Mouse (Mus musculus) liver, adult 2 months (tissue): ENCODE measurements around the gene Fhit. TPM values are rescaled to one million over a fixed set of nuclear protein-coding genes. Genes with fewer than 3 reads are reported as not detected.

Experiments used
- DNase-seq: peaks from one replicate; pipeline ENCODE4 v3.0.0-alpha.2; 2011; ENCODE audit warnings: low read depth, low spot score; ENCODE audit errors: extremely low read depth
- H3K27ac ChIP-seq: fragments of 200-500 bp; replicated peaks from 2 replicates; pipeline ENCODE4 v1.5.1; 2012; ENCODE audit warnings: low read depth, mild to moderate bottlenecking, control low read depth, inconsistent platforms, low read length; ENCODE audit not compliant: insufficient read depth
- H3K27me3 ChIP-seq: fragments of 200-500 bp; 2 replicates; pipeline ENCODE4 v1.6.1; 2012; ENCODE audit warnings: mild to moderate bottlenecking, moderate library complexity, low read length, inconsistent platforms; ENCODE audit not compliant: control insufficient read depth, insufficient read depth
- H3K36me3 ChIP-seq: fragments of 200-500 bp; 2 replicates; pipeline ENCODE4 v1.6.1; 2012; ENCODE audit warnings: low read length, inconsistent platforms; ENCODE audit not compliant: control insufficient read depth, insufficient read depth
- H3K4me1 ChIP-seq: fragments of 200-500 bp; 2 replicates; pipeline ENCODE4 v1.6.1; 2011; ENCODE audit warnings: low read length; ENCODE audit not compliant: control insufficient read depth, insufficient read depth
- H3K4me3 ChIP-seq: fragments of 200-500 bp; 2 replicates; pipeline ENCODE4 v1.5.1; 2011; ENCODE audit warnings: low read depth, mild to moderate bottlenecking, control low read depth, low read length, moderate library complexity; ENCODE audit not compliant: insufficient read depth
- H3K79me2 ChIP-seq: fragments of 200-500 bp; 2 replicates; pipeline ENCODE4 v1.6.1; 2012; ENCODE audit warnings: inconsistent platforms, mild to moderate bottlenecking, low read length, moderate library complexity; ENCODE audit not compliant: control insufficient read depth, insufficient read depth
- H3K9ac ChIP-seq: fragments of 200-500 bp; 2 replicates; pipeline ENCODE4 v1.6.1; 2012; ENCODE audit warnings: low read depth, mild to moderate bottlenecking, control low read depth, inconsistent platforms, low read length
- CTCF ChIP-seq: fragments of 200-500 bp; IDR thresholded peaks from 2 replicates; pipeline ENCODE4 v1.5.1; 2011; ENCODE audit warnings: low read depth, low read length, control low read depth
- POLR2A ChIP-seq: fragments of 200-500 bp; IDR thresholded peaks from 2 replicates; pipeline ENCODE4 v1.6.1; 2011; ENCODE audit warnings: low read length, control low read depth; ENCODE audit not compliant: insufficient read depth; ENCODE audit errors: extremely low read depth
- WGBS: fragments of 180-500 bp; shearing (Covaris S2); methylation state at CpG from one replicate; pipeline ENCODE4 v1.1.7; 2018; 5-methylcytosine and 5-hydroxymethylcytosine counted together
- polyA plus RNA-seq: library from polyadenylated mRNA; depleted of rRNA; stranded (reverse); fragments of >200 nt; gene quantifications from 2 replicates; pipeline ENCODE4 v1.2.3, GENCODE M21; 2012
- total RNA-seq: library from RNA; depleted of rRNA; stranded (reverse); fragments of >200 nt; gene quantifications from 2 replicates; pipeline ENCODE4 v1.2.3, GENCODE M21; 2014

Gene Fhit
- total and polyA plus RNA-seq, 2 experiments, result 7.6 to 7.8 TPM

DNA sequence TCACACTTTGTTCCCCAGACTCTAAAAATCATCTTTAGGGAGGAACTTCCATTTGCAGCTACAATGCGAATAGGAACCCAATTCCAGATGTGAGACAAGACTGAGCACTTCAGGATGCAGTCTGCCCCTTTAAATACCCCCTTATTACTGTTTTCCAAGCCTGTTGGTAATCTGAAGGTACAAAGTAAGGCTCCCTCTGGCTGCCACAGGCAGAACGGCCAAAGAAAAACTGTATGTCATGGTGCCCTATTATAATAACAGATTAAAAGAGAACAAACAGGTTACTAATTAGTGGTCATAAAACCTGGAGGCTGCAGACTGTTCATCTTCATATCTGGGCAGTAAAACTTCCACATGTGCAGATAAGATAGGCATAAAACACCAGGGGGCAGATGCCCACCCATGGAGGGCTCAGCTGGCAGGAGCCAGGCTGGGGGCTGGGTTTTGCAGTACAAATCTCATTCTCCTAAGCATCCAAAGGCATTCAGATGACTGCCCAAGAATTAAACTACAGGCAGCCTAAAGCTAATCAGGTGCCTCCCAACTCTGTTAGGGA, 1439.8 kb downstream of the Fhit start:
- Histone ChIP-seq H3K9ac (no peak overlapping the region), H3K27ac (no peak overlapping the region), H3K4me3 (no peak overlapping the region), H3K27me3 (no peaks in the 10 kb centered on the region), H3K4me1 (no peaks in the 10 kb centered on the region), H3K79me2 (no peaks in the 10 kb centered on the region), H3K36me3 (no peaks in the 10 kb centered on the region)
- TF ChIP-seq CTCF, result no peak
- no peak for TF ChIP-seq POLR2A
- no peak for DNase-seq
- 76% methylated on average over 2 of the region's 2 CpGs for WGBS

DNA sequence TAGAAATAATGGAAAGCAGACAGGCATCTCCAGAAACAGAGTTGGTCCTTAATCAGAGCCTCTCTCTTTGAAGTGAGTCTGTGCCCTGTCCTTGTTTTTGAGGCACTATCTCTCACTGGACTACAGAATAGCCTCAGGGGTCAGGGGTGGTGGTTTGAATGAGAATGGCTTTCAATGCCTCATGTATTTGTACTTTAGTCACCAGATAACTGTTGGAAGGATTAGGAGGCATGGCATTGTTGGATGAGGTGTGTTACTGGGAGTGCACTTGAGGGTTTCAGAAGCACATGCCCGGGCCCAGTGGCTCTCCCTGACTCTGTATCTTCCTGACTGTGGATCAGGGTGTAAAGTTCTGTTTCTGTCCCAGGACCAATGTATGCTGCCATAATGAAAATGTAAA, 1463.2 kb downstream of the Fhit start:
- TF ChIP-seq CTCF (no peak), POLR2A (no peak)
- Histone ChIP-seq H3K4me1 (no peaks in the 10 kb centered on the region), H3K79me2 (no peaks in the 10 kb centered on the region), H3K27ac (no peak overlapping the region), H3K27me3 (no peaks in the 10 kb centered on the region), H3K4me3 (no peak overlapping the region), H3K36me3 (no peaks in the 10 kb centered on the region), H3K9ac (no peak overlapping the region)
- 88% methylated on average over 1 of the region's 1 CpGs for WGBS
- no peak for DNase-seq

- Histone ChIP-seq H3K27ac (no peak overlapping the region), H3K4me1 (no peaks in the 10 kb centered on the region), H3K36me3 (no peaks in the 10 kb centered on the region), H3K4me3 (no peak overlapping the region), H3K9ac (no peak overlapping the region), H3K27me3 (no peaks in the 10 kb centered on the region), H3K79me2 (no peaks in the 10 kb centered on the region)
- WGBS, result 76% methylated on average over 3 of the region's 3 CpGs
- no peak for TF ChIP-seq CTCF
- no peak for TF ChIP-seq POLR2A
- DNase-seq, result no peak
Observed at GRCm38 (mm10) chr14:9697101-9697500, 1464.7 kb downstream of the Fhit start.

DNA sequence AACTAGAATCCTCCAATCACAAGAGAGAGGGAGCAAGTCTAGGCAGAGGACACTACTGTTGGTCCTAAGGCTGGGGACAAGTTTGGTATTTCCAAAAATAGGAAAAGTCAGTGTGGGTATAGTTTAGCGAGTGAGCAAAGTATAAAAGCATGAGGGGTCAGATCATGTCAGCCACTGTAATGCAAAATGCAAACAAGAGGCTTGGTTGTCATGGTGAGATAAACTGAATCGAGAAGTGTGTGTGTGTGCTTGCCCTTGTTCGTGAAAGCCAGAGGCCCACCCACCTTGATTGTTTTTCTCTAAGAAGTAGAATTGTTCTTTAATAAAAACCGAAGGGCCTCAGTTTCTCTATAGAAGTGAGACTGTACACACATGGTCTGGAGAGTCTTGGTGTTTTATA, 1465.8 kb downstream of the Fhit start:
- no peak for DNase-seq
- no peak overlapping the region for H3K27ac ChIP-seq
- H3K4me1 ChIP-seq, result no peaks in the 10 kb centered on the region
- no peaks in the 10 kb centered on the region for H3K79me2 ChIP-seq
- no peaks in the 10 kb centered on the region for H3K36me3 ChIP-seq
- 74% methylated on average over 4 of the region's 4 CpGs for WGBS
- H3K27me3 ChIP-seq, result no peaks in the 10 kb centered on the region
- H3K4me3 ChIP-seq, result no peak overlapping the region
- TF ChIP-seq CTCF, result no peak
- no peak for TF ChIP-seq POLR2A
- no peak overlapping the region for H3K9ac ChIP-seq

DNA sequence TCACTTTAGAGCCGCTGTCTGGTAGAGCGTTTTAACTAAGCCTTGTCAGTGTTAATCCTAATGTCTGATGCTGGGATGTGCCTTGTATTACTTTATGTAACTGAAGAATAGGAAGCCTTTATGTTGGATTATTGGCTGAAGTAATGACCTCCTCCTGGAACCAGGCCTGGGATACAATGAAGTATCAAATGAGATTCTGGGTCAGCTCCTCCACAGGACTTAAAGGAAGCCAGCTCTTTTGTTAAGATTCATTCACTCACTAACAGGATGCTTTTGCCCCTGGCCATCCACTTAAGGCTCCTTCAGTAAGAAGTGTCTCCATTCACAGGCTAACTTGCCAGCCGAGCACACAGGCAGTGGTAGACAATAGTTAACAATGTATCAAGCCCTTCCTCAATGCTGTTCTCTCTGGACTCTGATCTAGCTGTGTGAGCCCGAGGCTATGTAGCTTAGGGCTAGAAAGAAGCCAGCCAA, 1466.6 kb downstream of the Fhit start:
- Histone ChIP-seq H3K4me1 (no peaks in the 10 kb centered on the region), H3K27ac (no peak overlapping the region), H3K4me3 (no peak overlapping the region), H3K79me2 (no peaks in the 10 kb centered on the region), H3K36me3 (no peaks in the 10 kb centered on the region), H3K27me3 (no peaks in the 10 kb centered on the region), H3K9ac (no peak overlapping the region)
- TF ChIP-seq POLR2A (no peak), CTCF (no peak)
- 88% methylated on average over 4 of the region's 4 CpGs for whole genome bisulfite sequencing
- DNase-seq, result no peak

DNA sequence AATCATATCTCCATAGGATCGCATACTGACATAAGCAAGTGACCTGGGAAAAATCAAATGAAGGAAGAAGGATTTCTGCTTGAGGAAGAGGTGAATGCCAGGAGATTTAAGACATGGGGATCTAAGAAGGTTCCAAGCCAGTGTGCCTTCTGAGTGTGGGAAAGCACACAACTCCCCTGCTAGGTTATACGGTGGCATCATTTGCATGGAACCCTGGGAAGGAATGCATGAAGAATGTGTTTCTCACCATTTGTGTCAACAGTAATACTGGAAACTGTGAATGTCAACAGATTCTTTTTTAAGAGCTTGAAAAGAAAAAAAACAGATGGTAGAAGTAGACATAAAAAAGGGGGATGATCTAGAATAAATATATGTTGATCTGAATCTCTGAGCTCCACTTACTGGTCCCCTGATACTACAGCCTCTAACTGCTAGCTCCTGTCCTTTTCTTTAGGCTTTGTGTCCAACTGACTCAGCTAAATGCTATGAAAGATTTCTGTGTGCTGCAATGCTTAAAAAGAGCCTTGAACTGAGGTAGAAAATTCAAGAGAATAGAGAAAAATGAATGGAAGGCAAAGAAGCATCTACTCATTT, 1473.1 kb downstream of the Fhit start:
- DNase-seq, result no peak
- no peak overlapping the region for H3K4me3 ChIP-seq
- no peaks in the 10 kb centered on the region for H3K27me3 ChIP-seq
- TF ChIP-seq POLR2A (no peak), CTCF (no peak)
- H3K36me3 ChIP-seq, result no peaks in the 10 kb centered on the region
- H3K4me1 ChIP-seq, result no peaks in the 10 kb centered on the region
- WGBS, result 84% methylated on average over 2 of the region's 2 CpGs
- no peak overlapping the region for H3K27ac ChIP-seq
- no peaks in the 10 kb centered on the region for H3K79me2 ChIP-seq
- no peak overlapping the region for H3K9ac ChIP-seq
